Mouse (Mus musculus) lung, postnatal 0 days (tissue): ENCODE measurements around the gene Rasgrf2. TPM values are rescaled to one million over a fixed set of nuclear protein-coding genes. Genes with fewer than 3 reads are reported as not detected.

Experiments used
- ATAC-seq: fragments of 200-750 bp; cut with Nextera tagmentation; 2 replicates; pipeline ENCODE4 v1.8.0; 2017; ENCODE audit warnings: moderate library complexity
- DNase-seq: peaks from one replicate; pipeline ENCODE4 v3.0.0-alpha.2; 2016; ENCODE audit warnings: low spot score
- H3K27ac ChIP-seq: fragments of 300-500 bp; sonication (generic); 2 replicates; pipeline ENCODE4 v1.5.1; 2014; ENCODE audit warnings: antibody characterized with exemption, mild to moderate bottlenecking, low read length, mixed read lengths
- H3K27me3 ChIP-seq: fragments of 300-500 bp; sonication (generic); replicated peaks from 2 replicates; pipeline ENCODE4 v1.6.1; 2014; ENCODE audit warnings: low read length, mixed read lengths; ENCODE audit not compliant: insufficient read depth
- H3K36me3 ChIP-seq: fragments of 300-500 bp; sonication (generic); 2 replicates; pipeline ENCODE4 v1.6.1; 2014; ENCODE audit warnings: low read length, mixed read lengths; ENCODE audit not compliant: insufficient read depth
- H3K4me1 ChIP-seq: fragments of 300-500 bp; sonication (generic); 2 replicates; pipeline ENCODE4 v1.6.1; 2014; ENCODE audit warnings: antibody characterized with exemption, low read depth, low read length, mixed read lengths; ENCODE audit not compliant: insufficient read depth
- H3K4me2 ChIP-seq: fragments of 300-500 bp; sonication (generic); replicated peaks from 2 replicates; pipeline ENCODE4 v1.6.1; 2014; ENCODE audit warnings: low read depth, mild to moderate bottlenecking, low read length, moderate library complexity, mixed read lengths
- H3K4me3 ChIP-seq: fragments of 300-500 bp; sonication (generic); 2 replicates; pipeline ENCODE4 v1.5.1; 2014; ENCODE audit warnings: low read depth, low read length
- H3K9ac ChIP-seq: fragments of 300-500 bp; sonication (generic); replicated peaks from 2 replicates; pipeline ENCODE4 v1.6.1; 2014; ENCODE audit warnings: low read depth, mild to moderate bottlenecking
- H3K9me3 ChIP-seq: fragments of 300-500 bp; sonication (generic); 2 replicates; pipeline ENCODE4 v1.6.1; 2016; ENCODE audit warnings: low read length, mixed read lengths
- CTCF ChIP-seq: IDR thresholded peaks from 2 replicates; pipeline ENCODE4 v1.5.1; 2016; ENCODE audit warnings: antibody characterized with exemption, mild to moderate bottlenecking
- EP300 ChIP-seq: IDR thresholded peaks from 2 replicates; pipeline ENCODE4 v1.6.1; 2016; ENCODE audit warnings: antibody characterized with exemption, mild to moderate bottlenecking, control low read depth
- WGBS: fragments of 180-500 bp; shearing (Covaris S2); extraction: QIAGEN DNeasy Blood & Tissue Kit; methylation state at CpG from one replicate; pipeline ENCODE4 v1.1.7; 2014; 5-methylcytosine and 5-hydroxymethylcytosine counted together
- polyA plus RNA-seq: library from polyadenylated mRNA; unstranded; fragments of >200 nt; fragmentation: Nextera tagmentation; extraction: Ambion mirVana; gene quantifications from 2 replicates; pipeline ENCODE4 v1.2.1, GENCODE M21; 2015

The Rasgrf2 gene
- polyA plus RNA-seq, 1 experiment from 2014 or later = 4.0 TPM

DNA sequence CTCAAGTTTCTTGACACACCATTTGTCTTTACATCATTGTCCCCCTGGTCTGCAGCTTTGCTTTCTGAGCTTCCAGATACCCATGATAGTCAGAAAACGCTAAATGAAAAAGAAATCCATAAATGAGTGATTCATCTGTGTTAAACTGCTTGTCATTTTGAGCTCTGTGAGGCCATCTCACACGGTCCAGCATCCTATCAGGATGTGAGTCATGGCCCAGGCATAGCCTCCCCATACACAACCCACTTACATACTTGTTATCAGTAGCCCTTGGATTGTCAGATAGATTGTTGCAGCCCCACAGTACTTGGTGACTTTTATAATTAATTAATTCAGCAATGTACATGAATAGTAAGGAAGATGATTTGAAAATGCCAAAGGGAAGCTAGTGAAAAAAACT, 63.6 kb downstream of the Rasgrf2 start:
- ATAC-seq (no peak), DNase-seq (no peak)
- Histone ChIP-seq H3K36me3 (no peaks in the 10 kb centered on the region), H3K4me1 (no peaks in the 10 kb centered on the region), H3K4me2 (no peak overlapping the region), H3K9me3 (no peaks in the 10 kb centered on the region), H3K4me3 (no peak overlapping the region), H3K9ac (no peak overlapping the region), H3K27me3 (no peaks in the 10 kb centered on the region), H3K27ac (no peak overlapping the region)
- TF ChIP-seq CTCF = no peak
- no peak for TF ChIP-seq EP300
- 61% methylated on average over 2 of the region's 2 CpGs for WGBS

DNA sequence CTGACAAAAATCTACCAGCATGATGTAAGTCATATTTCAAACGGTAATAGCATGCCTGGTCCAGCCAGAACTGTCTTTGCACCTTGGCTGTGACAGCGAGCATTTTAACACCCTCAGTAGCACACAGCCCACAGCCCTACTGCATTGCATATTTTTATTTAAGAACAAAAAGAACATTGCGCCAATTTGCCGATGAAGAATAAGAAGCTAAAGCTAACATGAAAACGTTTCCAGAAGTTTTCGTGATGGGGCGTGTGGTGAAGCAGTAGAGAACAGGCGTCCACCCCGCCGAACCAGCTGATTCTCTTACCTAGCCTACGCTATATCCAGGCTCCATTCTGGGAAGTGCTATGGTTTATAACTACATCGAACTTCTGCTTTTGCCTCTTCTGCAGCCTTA, 77.7 kb downstream of the Rasgrf2 start:
- ATAC-seq = no peak
- TF ChIP-seq CTCF (no peak), EP300 (no peak)
- no peaks in the 10 kb centered on the region for H3K36me3 ChIP-seq

DNA sequence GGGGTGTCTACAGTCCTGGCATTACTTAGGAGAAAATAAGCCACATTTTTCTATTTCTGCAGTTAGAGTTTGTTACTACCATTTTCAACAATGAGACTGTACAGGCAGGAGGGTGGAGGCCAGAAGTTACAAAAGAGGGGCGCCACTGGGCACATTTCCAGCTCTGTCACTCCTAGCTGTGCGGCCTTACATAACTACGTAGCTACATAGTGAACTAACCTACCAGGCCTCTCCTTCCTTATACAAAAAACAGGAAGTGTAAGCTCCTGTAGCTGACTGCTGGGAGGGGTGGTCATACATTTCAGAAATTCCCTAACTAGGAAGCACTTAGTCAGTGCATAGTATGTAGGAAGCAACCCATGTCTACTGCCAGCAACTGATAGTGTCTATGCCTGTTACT, 78.5 kb downstream of the Rasgrf2 start:
- ATAC-seq (no peak), DNase-seq (no peak)
- no peaks in the 10 kb centered on the region for H3K9me3 ChIP-seq
- H3K36me3 ChIP-seq = no peaks in the 10 kb centered on the region
- H3K9ac ChIP-seq = no peak overlapping the region
- no peaks in the 10 kb centered on the region for H3K4me1 ChIP-seq
- TF ChIP-seq EP300 = no peak
- TF ChIP-seq CTCF = no peak
- no peak overlapping the region for H3K4me3 ChIP-seq
- H3K27ac ChIP-seq = no peak overlapping the region
- WGBS = 62% methylated on average over 3 of the region's 3 CpGs
- no peak overlapping the region for H3K4me2 ChIP-seq
- H3K27me3 ChIP-seq = no peaks in the 10 kb centered on the region

More for the DNA sequence above, 77.7 kb downstream of the Rasgrf2 start:
- Histone ChIP-seq H3K27ac (no peak overlapping the region), H3K9me3 (no peaks in the 10 kb centered on the region), H3K27me3 (no peaks in the 10 kb centered on the region), H3K4me2 (no peak overlapping the region), H3K4me1 (no peaks in the 10 kb centered on the region), H3K4me3 (no peak overlapping the region), H3K9ac (no peak overlapping the region)
- 92% methylated on average over 12 of the region's 12 CpGs for WGBS
- DNase-seq = no peak

DNA sequence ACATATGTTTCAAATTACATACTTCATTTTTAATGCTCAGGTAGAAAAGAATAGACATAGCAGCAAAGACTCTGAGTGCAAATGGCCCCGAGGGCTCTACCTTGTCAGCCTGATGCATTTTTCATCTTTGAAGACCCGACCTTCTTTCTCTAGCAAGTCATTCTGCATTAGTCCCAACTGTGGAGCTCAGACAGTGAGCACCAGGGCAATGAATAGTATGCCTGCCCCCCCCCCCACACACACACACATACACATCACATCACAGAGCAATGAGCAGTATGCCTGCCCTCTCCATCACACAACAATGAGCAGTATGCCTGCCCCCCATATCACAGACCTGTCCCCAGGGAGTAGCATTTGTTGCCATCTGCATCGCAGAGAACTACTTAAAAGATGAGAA, 80.2 kb downstream of the Rasgrf2 start:
- no peak overlapping the region for H3K9ac ChIP-seq
- DNase-seq (no peak), ATAC-seq (no peak)
- no peaks in the 10 kb centered on the region for H3K36me3 ChIP-seq
- H3K27ac ChIP-seq = no peak overlapping the region
- no peak overlapping the region for H3K4me2 ChIP-seq
- TF ChIP-seq CTCF (no peak), EP300 (no peak)
- H3K27me3 ChIP-seq = no peaks in the 10 kb centered on the region
- H3K9me3 ChIP-seq = no peaks in the 10 kb centered on the region
- H3K4me1 ChIP-seq = no peaks in the 10 kb centered on the region
- WGBS = 70% methylated on average over 3 of the region's 3 CpGs
- H3K4me3 ChIP-seq = no peak overlapping the region

DNA sequence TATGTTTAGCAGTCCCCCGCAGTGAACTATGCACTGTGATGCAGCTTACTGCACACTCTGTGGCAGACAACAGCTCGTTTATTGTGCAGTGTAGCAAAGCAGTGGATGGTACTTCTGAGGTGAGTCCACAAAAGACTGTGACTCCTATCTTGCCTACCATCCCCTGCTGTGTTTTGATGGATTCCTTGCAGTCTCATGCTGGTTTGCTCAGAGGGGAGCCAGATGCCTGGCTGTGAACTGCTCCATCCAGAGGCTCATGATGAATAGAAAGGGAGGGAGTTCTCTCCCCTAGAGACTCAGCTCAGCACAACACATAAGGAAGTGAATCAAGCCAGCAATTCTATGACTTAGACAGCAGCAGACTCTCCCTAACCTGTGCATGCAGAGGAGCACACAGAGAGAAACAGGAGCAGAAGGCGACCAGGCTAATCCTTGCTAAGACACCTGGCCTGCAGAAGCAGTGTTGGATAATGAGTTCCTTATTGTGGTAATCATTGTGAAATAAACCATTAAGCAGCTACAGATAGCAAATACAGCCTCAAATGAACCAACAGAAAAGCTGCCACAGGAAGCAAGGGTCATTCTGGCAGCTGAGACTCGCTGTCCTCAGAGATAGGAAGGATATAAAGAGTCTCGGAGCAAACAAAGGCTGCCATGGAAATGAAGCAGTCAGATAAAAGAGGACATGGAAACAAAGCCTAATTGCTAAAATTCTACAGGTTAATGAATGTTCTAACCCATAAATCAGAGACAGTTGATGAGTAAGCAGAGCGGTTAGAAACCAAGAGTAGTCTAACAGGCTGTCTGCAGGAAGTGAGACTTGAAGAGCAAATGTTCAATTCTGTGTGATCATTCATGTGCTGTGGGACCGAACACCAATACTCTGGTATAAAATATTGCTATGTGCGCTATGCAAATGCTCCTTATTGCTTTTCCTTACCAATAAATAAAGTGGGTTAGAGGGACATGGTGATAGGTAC, 89.6 kb downstream of the Rasgrf2 start:
- no peaks in the 10 kb centered on the region for H3K4me1 ChIP-seq
- H3K4me2 ChIP-seq = no peak overlapping the region
- H3K9ac ChIP-seq = no peak overlapping the region
- no peaks in the 10 kb centered on the region for H3K36me3 ChIP-seq
- ATAC-seq = no peak
- H3K27me3 ChIP-seq = no peaks in the 10 kb centered on the region
- H3K4me3 ChIP-seq = no peak overlapping the region
- WGBS = 44% methylated on average over 8 of the region's 8 CpGs
- TF ChIP-seq EP300 (no peak), CTCF (no peak)
- no peak overlapping the region for H3K27ac ChIP-seq
- no peaks in the 10 kb centered on the region for H3K9me3 ChIP-seq
- DNase-seq = no peak

DNA sequence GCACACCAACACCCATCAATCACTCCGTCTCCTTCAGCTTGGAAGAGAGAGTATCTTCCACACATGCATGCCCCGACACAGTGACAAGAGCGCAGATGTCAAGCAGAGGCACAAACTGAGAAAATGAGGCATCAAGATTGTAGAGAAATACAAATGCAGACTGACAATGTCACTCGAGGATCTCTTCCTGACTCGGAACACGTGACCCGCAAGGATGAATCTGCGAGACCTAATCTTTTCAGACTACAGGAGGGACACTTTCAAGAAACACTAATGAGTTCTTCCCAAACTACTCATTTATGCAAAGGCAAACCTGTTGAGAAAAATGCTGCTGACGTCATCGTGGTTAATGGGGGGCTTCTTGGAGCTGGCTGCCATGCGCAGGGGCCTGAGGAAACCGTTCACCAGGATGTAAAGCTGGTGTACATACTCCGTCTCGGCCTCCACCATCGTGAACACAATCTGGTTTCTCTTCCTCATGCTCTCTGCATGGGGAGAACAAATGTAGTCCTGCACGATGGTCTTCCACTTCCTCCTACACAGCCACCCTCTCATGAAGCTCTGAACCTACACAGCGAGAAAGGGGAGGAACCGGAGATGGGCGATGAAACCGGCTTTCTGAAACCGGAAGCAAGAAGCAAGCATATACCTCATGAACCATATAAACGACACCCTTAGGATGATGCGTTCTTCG, 100.9 kb downstream of the Rasgrf2 start:
- H3K27ac ChIP-seq = no peak overlapping the region
- WGBS = 85% methylated on average over 24 of the region's 24 CpGs
- no peak overlapping the region for H3K4me2 ChIP-seq
- H3K9ac ChIP-seq = no peak overlapping the region
- no peaks in the 10 kb centered on the region for H3K9me3 ChIP-seq
- DNase-seq = no peak
- ATAC-seq = no peak
- no peaks in the 10 kb centered on the region for H3K36me3 ChIP-seq
- no peaks in the 10 kb centered on the region for H3K27me3 ChIP-seq
- no peak overlapping the region for H3K4me3 ChIP-seq
- TF ChIP-seq EP300 (no peak), CTCF (no peak)
- no peaks in the 10 kb centered on the region for H3K4me1 ChIP-seq
